In genomic region chr5:31929007-31929406, GRCm38 (mm10) we compare ENCODE assay signal across 17 mouse cellular contexts.
DNase-seq lines count a peak whose midpoint lies in the region; ATAC-seq lines count a peak whose summit lies in the region.
"Had no signal": no experiment of that assay in that cellular context is flagged by ENCODE, and none has a peak within 500 bp of the region (broad histone marks: within the 10 kb centered on the region; RNA-seq: fewer than 3 reads in every experiment).

No protein-coding gene starts in this region.

- no peaks in the 10 kb centered on the region for H3K27me3 ChIP-seq in hindbrain, embryonic 14.5 days (ENCODE audit: control insufficient read depth, insufficient read depth, low read length)
- no peaks in the 10 kb centered on the region for H3K27me3 ChIP-seq in heart, embryonic 10.5 days (ENCODE audit: insufficient read depth, poor library complexity, severe bottlenecking)
- H3K27me3 ChIP-seq: embryonic facial prominence, embryonic 13.5 days had no signal

- peak; percentile 59; the same call in 1 of the 2 replicates for ATAC-seq in hindbrain, embryonic 14.5 days (ENCODE audit: low FRiP score)
- ATAC-seq: intestine, embryonic 16.5 days had no signal

- no peak overlapping the region for H3K27ac ChIP-seq in hindbrain, embryonic 14.5 days
- H3K27ac ChIP-seq in heart, embryonic 10.5 days, result no peak overlapping the region
- H3K27ac ChIP-seq: embryonic facial prominence, embryonic 13.5 days; limb, embryonic 10.5 days; liver, embryonic 14.5 days had no signal

- DNase-seq in layer of hippocampus, adult 8-10 months (ENCODE audit: low spot score in 2 of 2), result peak; percentile 38 to 39
- DNase-seq in layer of hippocampus, adult 9-10 months (ENCODE audit: low spot score), result no peak
- peak; percentile 11 for DNase-seq in right cerebral cortex, adult 18-20 months
- DNase-seq in right cerebral cortex, postnatal 14 days, result no peak
- DNase-seq in hindbrain, embryonic 14.5 days (ENCODE audit: low spot score), result no peak
- no peak for DNase-seq in ovary, adult 18-20 months (ENCODE audit: low spot score)
- no peak for DNase-seq in heart, embryonic 10.5 days (ENCODE audit: low spot score)
- DNase-seq: adrenal gland, adult 2 months; cerebellum, postnatal 25 days; heart, postnatal 10 days; kidney, postnatal 25 days; right cerebral cortex, postnatal 25 days; thymus, postnatal 36 days had no signal

- no peaks in the 10 kb centered on the region for H3K36me3 ChIP-seq in hindbrain, embryonic 14.5 days (replicated peaks; ENCODE audit: control insufficient read depth, insufficient read depth)
- no peaks in the 10 kb centered on the region for H3K36me3 ChIP-seq in heart, embryonic 10.5 days
- H3K36me3 ChIP-seq: embryonic facial prominence, embryonic 13.5 days; limb, embryonic 10.5 days had no signal

- H3K4me2 ChIP-seq in hindbrain, embryonic 14.5 days (replicated peaks), result no peak overlapping the region
- H3K4me2 ChIP-seq: embryonic facial prominence, embryonic 13.5 days had no signal

- H3K9ac ChIP-seq in hindbrain, embryonic 14.5 days, result no peak overlapping the region
- H3K9ac ChIP-seq: embryonic facial prominence, embryonic 13.5 days; liver, embryonic 14.5 days had no signal

- H3K9me3 ChIP-seq in hindbrain, embryonic 14.5 days (ENCODE audit: control insufficient read depth, low read length), result no peaks in the 10 kb centered on the region
- H3K9me3 ChIP-seq in heart, embryonic 10.5 days, result no peaks in the 10 kb centered on the region
- H3K9me3 ChIP-seq: embryonic facial prominence, embryonic 13.5 days; limb, embryonic 10.5 days had no signal

- H3K4me1 ChIP-seq in hindbrain, embryonic 14.5 days (replicated peaks; ENCODE audit: control insufficient read depth, insufficient read depth, low read length), result no peaks in the 10 kb centered on the region
- peaks cover 27% of the 10 kb centered on the region; the same call in 1 of the 2 replicates for H3K4me1 ChIP-seq in heart, embryonic 10.5 days

- no peak overlapping the region for H3K4me3 ChIP-seq in hindbrain, embryonic 14.5 days (replicated peaks; ENCODE audit: low read length)
- no peak overlapping the region for H3K4me3 ChIP-seq in heart, embryonic 10.5 days
- H3K4me3 ChIP-seq: embryonic facial prominence, embryonic 13.5 days; limb, embryonic 10.5 days had no signal

- WGBS in hindbrain, embryonic 14.5 days, result 43% methylated on average over 7 of the region's 7 CpGs
- WGBS in heart, embryonic 10.5 days, result 79% methylated on average over 7 of the region's 7 CpGs

Comparison
In these comparisons a context has a peak if more than half of its experiments do, and no peak if none do; other contexts are left out.
1. DNase-seq: peak in layer of hippocampus, adult 8-10 months (2 of 2) and right cerebral cortex, adult 18-20 months (single experiment); none in layer of hippocampus, adult 9-10 months (single experiment), right cerebral cortex, postnatal 14 days (single experiment), hindbrain, embryonic 14.5 days (single experiment), ovary, adult 18-20 months (single experiment) and heart, embryonic 10.5 days (single experiment).